Mouse (Mus musculus): ENCODE results near the gene Cyp2j12. TPM values are rescaled to one million over a fixed set of nuclear protein-coding genes. Genes with fewer than 3 reads are reported as not detected.
A peak's percentile ranks its signal among the peaks of the same experiment; 100 is the strongest.
"Not testable (repeated sequence)": the region's sequence is repeated elsewhere in the genome, so short reads cannot be mapped to it uniquely, and the experiment has no call there.

Cyp2j12 gene
- total RNA-seq, 1 experiment = not detected

- H3K9me3 ChIP-seq (ENCODE audit: control insufficient read depth, insufficient read depth, low read depth, low read length) = no peaks in the 10 kb centered on the region
- TF ChIP-seq ZC3H11A (IDR thresholded peaks at IDR 0.05; ENCODE audit: borderline replicate concordance, low read depth, low read length) (no peak), ZNF384 (IDR thresholded peaks at IDR 0.05; ENCODE audit: low read depth, low read length) (no peak), MAFK (IDR thresholded peaks at IDR 0.05; ENCODE audit: insufficient read depth, low read depth, low read length) (no peak), HCFC1 (IDR thresholded peaks at IDR 0.05; ENCODE audit: borderline replicate concordance, insufficient read depth, low read length) (no peak), CHD2 (IDR thresholded peaks at IDR 0.05; ENCODE audit: low read depth, low read length) (no peak)
- no peak overlapping the region for H3K4me3 ChIP-seq (ENCODE audit: insufficient read depth in 1 of 2, low read depth in 1 of 2, low read length in 2 of 2, poor library complexity in 1 of 2, severe bottlenecking in 1 of 2)
- H3K36me3 ChIP-seq (ENCODE audit: control insufficient read depth, insufficient read depth, low read length, poor library complexity, severe bottlenecking) = no peaks in the 10 kb centered on the region
- H3K9ac ChIP-seq (ENCODE audit: insufficient read depth, low read depth, low read length, poor library complexity, severe bottlenecking) = no peak overlapping the region
- DNase-seq (ENCODE audit: low read depth, low spot score) = no peak
- in situ Hi-C loops (cut with MboI; ENCODE audit: low sequenced_read_pairs in 2 of 2, unreplicated experiment in 2 of 2) = no loop called here
- peaks cover 0 to 8% of the 10 kb centered on the region in 2 experiments; a peak in 2 of 4 replicates for H3K4me1 ChIP-seq (ENCODE audit: control insufficient read depth in 2 of 2, insufficient read depth in 2 of 2, low read length in 2 of 2, poor library complexity in 1 of 2)
- no peak overlapping the region for H3K27ac ChIP-seq (ENCODE audit: insufficient read depth, low read depth, low read length, poor library complexity, severe bottlenecking)
Measured at GRCm38 (mm10) chr4:96091869-96092268, 49.1 kb downstream of the Cyp2j12 start.

DNA sequence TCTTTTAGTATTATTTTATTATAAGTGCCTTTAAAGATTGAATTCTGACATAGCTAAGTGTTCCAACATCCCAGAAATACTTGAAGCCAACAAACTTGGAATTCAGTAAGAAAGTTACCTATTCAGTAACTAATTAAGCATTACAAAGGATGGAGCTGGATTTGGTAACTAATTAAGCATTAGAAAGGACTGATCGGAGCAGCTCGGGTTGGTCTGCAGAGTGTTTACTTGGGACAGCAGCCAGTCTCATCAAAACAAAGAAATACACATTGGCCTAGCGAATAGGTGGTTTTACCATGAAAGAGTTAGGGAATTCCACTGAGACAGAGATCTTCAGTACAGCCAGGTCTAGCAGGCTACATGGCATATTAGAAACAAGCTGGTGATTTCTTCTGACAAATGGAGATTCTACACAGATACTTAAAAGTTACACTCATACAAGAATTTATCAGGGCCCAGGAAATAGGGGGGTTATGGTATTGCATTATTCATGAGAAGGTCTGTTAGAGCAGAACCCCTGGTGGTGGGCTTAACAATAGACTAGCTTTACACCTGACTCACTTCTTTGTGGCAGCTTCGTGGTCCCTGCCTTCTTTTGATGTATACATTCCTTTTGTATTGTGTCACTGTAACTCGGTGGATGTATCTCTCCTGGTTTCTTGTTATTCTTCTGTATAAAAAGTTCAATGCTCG, 51.5 kb downstream of the Cyp2j12 start:
- H3K9me3 ChIP-seq (ENCODE audit: control insufficient read depth, insufficient read depth, low read depth, low read length); H3K4me3 ChIP-seq (ENCODE audit: insufficient read depth in 1 of 2, low read depth in 1 of 2, low read length in 2 of 2, poor library complexity in 1 of 2, severe bottlenecking in 1 of 2); H3K9ac ChIP-seq (ENCODE audit: insufficient read depth, low read depth, low read length, poor library complexity, severe bottlenecking); in situ Hi-C loops (cut with MboI; ENCODE audit: low sequenced_read_pairs in 2 of 2, unreplicated experiment in 2 of 2); H3K36me3 ChIP-seq (ENCODE audit: control insufficient read depth, insufficient read depth, low read length, poor library complexity, severe bottlenecking); H3K4me1 ChIP-seq (ENCODE audit: control insufficient read depth in 2 of 2, insufficient read depth in 2 of 2, low read length in 2 of 2, poor library complexity in 1 of 2): not testable (repeated sequence)
- H3K27ac ChIP-seq (ENCODE audit: insufficient read depth, low read depth, low read length, poor library complexity, severe bottlenecking) = peak overlapping the region; percentile 97
- peak; percentile 56 for DNase-seq (ENCODE audit: low read depth, low spot score)

DNA sequence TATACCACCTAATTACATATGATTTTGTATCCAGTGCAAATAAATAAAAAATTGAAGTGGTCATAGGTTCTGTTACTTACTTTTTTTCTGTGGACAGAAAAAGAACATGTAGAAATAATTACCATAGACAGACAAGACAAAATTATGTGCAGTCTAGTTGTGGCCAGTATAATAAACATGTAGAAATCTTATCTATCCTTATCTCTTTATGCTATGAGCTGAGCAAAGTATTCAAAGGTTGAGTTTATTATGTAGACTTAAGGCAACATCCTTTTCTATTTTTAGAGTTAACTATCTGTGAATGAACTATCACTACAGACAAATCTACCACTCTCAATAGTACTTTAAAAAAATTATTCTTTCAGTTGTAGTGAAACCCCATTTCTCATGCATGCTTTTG, 62.6 kb downstream of the Cyp2j12 start:
- no peak for DNase-seq (ENCODE audit: low read depth, low spot score)
- Histone ChIP-seq H3K9me3 (ENCODE audit: control insufficient read depth, insufficient read depth, low read depth, low read length) (no peaks in the 10 kb centered on the region), H3K9ac (ENCODE audit: insufficient read depth, low read depth, low read length, poor library complexity, severe bottlenecking) (no peak overlapping the region), H3K36me3 (ENCODE audit: control insufficient read depth, insufficient read depth, low read length, poor library complexity, severe bottlenecking) (no peaks in the 10 kb centered on the region), H3K4me1 (ENCODE audit: control insufficient read depth in 2 of 2, insufficient read depth in 2 of 2, low read length in 2 of 2, poor library complexity in 1 of 2) (no peaks in the 10 kb centered on the region), H3K27ac (ENCODE audit: insufficient read depth, low read depth, low read length, poor library complexity, severe bottlenecking) (no peak overlapping the region), H3K4me3 (ENCODE audit: insufficient read depth in 1 of 2, low read depth in 1 of 2, low read length in 2 of 2, poor library complexity in 1 of 2, severe bottlenecking in 1 of 2) (no peak overlapping the region)
- in situ Hi-C loops (cut with MboI; ENCODE audit: low sequenced_read_pairs in 2 of 2, unreplicated experiment in 2 of 2) = no loop called here
- TF ChIP-seq ZNF384 (IDR thresholded peaks at IDR 0.05; ENCODE audit: low read depth, low read length) (no peak), MAFK (IDR thresholded peaks at IDR 0.05; ENCODE audit: insufficient read depth, low read depth, low read length) (no peak), ZC3H11A (IDR thresholded peaks at IDR 0.05; ENCODE audit: borderline replicate concordance, low read depth, low read length) (no peak), HCFC1 (IDR thresholded peaks at IDR 0.05; ENCODE audit: borderline replicate concordance, insufficient read depth, low read length) (no peak), CHD2 (IDR thresholded peaks at IDR 0.05; ENCODE audit: low read depth, low read length) (no peak)

DNA sequence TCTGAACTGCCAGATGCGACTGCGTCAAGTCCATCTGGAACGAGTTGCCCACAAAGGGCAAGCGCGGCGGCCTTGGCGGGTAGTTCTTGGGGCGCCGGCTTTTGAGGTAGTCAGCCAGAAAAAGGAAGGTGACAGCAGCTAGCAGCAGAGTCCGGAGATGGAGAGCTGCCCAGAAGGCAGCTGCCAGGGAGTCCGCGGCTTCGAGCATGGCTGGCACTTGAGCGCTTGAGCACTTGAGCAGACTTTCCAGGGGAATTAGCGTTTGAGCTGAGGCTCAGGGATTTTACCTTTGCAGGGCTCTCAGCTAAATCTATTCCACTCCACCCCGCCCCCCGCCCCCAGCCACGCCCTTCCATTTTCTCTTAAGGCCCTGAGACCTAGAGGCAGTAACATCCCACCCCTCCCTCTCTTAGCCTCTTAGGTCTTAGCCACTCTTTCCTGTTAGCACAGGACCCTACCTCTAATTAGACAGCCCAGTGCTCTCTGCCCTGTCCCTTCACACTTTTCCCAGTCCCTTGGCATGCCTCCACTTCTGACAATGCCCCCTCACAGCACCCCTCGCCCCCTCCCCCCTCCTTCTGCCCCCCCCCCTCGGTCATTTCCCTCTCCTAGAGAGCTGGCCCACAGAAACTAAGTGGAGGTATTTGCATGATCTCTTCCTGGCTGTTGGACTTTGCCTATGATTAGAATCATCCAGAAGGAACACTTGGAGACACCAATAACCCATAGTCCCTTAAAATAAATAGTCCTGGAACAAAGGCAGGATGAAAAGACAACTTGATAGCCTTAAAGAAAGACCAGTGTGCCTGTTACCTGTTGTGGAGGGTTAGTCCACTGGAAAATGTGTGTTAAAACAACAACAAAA, 63.5 kb downstream of the Cyp2j12 start, which contains the start of gene Cyp2j13:
TSS of gene Cyp2j13 (minus strand) at position 286 of the 865 bp plus-strand sequence.
- in situ Hi-C loops (cut with MboI; ENCODE audit: low sequenced_read_pairs in 2 of 2, unreplicated experiment in 2 of 2) = no loop called here
- no peak for DNase-seq (ENCODE audit: low read depth, low spot score)
- H3K36me3 ChIP-seq (ENCODE audit: control insufficient read depth, insufficient read depth, low read length, poor library complexity, severe bottlenecking) = no peaks in the 10 kb centered on the region
- H3K4me1 ChIP-seq (ENCODE audit: control insufficient read depth in 2 of 2, insufficient read depth in 2 of 2, low read length in 2 of 2, poor library complexity in 1 of 2) = no peaks in the 10 kb centered on the region
- H3K4me3 ChIP-seq (ENCODE audit: insufficient read depth in 1 of 2, low read depth in 1 of 2, low read length in 2 of 2, poor library complexity in 1 of 2, severe bottlenecking in 1 of 2) = peak within 1 kb of the TSS; percentile 52 to 57
- no peak for TF ChIP-seq HCFC1 (IDR thresholded peaks at IDR 0.05; ENCODE audit: borderline replicate concordance, insufficient read depth, low read length)
- no peak for TF ChIP-seq ZNF384 (IDR thresholded peaks at IDR 0.05; ENCODE audit: low read depth, low read length)
- TF ChIP-seq MAFK (IDR thresholded peaks at IDR 0.05; ENCODE audit: insufficient read depth, low read depth, low read length) = no peak
- no peak for TF ChIP-seq ZC3H11A (IDR thresholded peaks at IDR 0.05; ENCODE audit: borderline replicate concordance, low read depth, low read length)
- no peak for TF ChIP-seq CHD2 (IDR thresholded peaks at IDR 0.05; ENCODE audit: low read depth, low read length)
- no peak within 1 kb of the TSS for H3K27ac ChIP-seq (ENCODE audit: insufficient read depth, low read depth, low read length, poor library complexity, severe bottlenecking)
- no peak within 1 kb of the TSS for H3K9ac ChIP-seq (ENCODE audit: insufficient read depth, low read depth, low read length, poor library complexity, severe bottlenecking)
- no peaks in the 10 kb centered on the region for H3K9me3 ChIP-seq (ENCODE audit: control insufficient read depth, insufficient read depth, low read depth, low read length)

All from ES-E14 (cell line).